Mouse (Mus musculus) brain, embryonic 14.5 days (tissue): ENCODE data around the gene Rpap3.

Experiments
- CTCF ChIP-seq: fragments of 200-500 bp; IDR thresholded peaks from 2 replicates; pipeline ENCODE4 v1.5.1; 2012; ENCODE audit warnings: inconsistent platforms, mild to moderate bottlenecking, moderate library complexity, borderline replicate concordance; ENCODE audit not compliant: insufficient read depth, insufficient read length; ENCODE audit errors: extremely low read depth
- POLR2A ChIP-seq: fragments of 200-500 bp; IDR thresholded peaks from 2 replicates; pipeline ENCODE4 v1.6.1; 2012; ENCODE audit warnings: mild to moderate bottlenecking, inconsistent platforms, borderline replicate concordance; ENCODE audit not compliant: poor library complexity, insufficient read depth, insufficient read length, severe bottlenecking; ENCODE audit errors: extremely low read depth

DNA sequence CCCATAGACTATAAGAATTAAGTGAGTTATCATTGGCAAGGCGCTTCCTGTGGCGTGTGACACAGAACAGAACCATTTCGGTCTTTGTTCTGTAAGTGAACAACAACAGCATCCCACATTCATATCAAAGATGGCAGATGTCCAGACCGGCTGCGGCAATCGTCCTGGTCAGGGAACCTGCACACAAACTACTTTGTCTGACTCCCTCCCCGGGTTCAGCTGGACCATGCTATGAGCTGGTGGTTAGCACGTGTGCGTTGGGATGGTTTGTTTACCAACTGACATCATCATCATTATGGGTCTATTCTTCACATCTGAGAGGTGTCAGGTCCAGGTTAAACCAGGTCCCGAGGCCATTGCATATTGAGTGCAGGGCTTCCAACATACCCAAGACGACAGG lies 22.8 kb upstream of the Rpap3 start:
- no peak for TF ChIP-seq CTCF
- no peak for TF ChIP-seq POLR2A
